Mouse (Mus musculus): Measurements from ENCODE around the gene Pth2. TPM values are rescaled to one million over a fixed set of nuclear protein-coding genes. Genes with fewer than 3 reads are reported as not detected.

The Pth2 gene
- total and polyA plus RNA-seq, 3 experiments, result not detected

DNA sequence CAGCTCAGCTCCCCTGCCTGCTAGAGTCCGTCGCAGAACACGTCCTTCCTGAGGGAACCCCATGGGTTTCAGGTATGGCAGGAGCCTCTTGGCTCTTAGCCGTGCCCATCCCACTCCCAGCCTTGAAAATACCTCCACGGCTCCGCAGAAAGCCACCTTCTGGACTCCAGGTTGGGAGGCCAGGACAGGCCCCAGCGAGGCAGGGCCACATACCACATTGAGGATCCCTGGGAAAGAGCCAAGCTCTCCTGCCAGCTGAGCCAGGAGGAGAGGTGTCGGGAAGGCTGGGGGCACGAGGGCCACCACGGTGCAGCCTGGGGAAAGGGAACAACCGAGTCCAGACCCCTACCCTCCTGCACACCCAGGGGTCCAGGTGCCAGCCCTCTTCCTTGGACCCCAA is 33.5 kb upstream of the Pth2 start:
- dilution Hi-C loops (cut with MboI; ENCODE audit: extremely low pct_ligation_motif_present, extremely low pct_unique_long_range_greater_than_20kb, low sequenced_read_pairs) (no loop called here), in situ Hi-C loops (cut with MboI; ENCODE audit: low pct_ligation_motif_present, low pct_unique_long_range_greater_than_20kb, low sequenced_read_pairs) (no loop called here)
- H3K4me1 ChIP-seq (ENCODE audit: control insufficient read depth in 1 of 2, insufficient read depth in 2 of 2), result peaks cover 5 to 29% of the 10 kb centered on the region in 2 experiments
- H3K4me3 ChIP-seq (replicated peaks in 1 of 3; ENCODE audit: low read depth in 2 of 3, low read length in 2 of 3, poor library complexity in 1 of 3), result no peak overlapping the region
- H3K27ac ChIP-seq (ENCODE audit: insufficient read depth, low read depth), result no peak overlapping the region
- TF ChIP-seq E2F4 (IDR thresholded peaks at IDR 0.05; ENCODE audit: insufficient replicate concordance, low read depth, low read length), result no peak
- no peak for TF ChIP-seq USF1 (IDR thresholded peaks at IDR 0.05; ENCODE audit: low read depth, low read length)
- no peak for TF ChIP-seq CHD1 (IDR thresholded peaks at IDR 0.05; ENCODE audit: low read depth, low read length)
- no peak for TF ChIP-seq JUN (IDR thresholded peaks at IDR 0.05; ENCODE audit: insufficient read depth, low read depth, low read length)
- no peak for TF ChIP-seq GABPA (IDR thresholded peaks at IDR 0.05; ENCODE audit: insufficient replicate concordance, low read depth, low read length)
- TF ChIP-seq POLR2A (IDR thresholded peaks at IDR 0.05; ENCODE audit: low read depth, low read length), result no peak
- no peak for TF ChIP-seq MEF2A (IDR thresholded peaks at IDR 0.05; ENCODE audit: borderline replicate concordance, low read depth, low read length)
- no peak for TF ChIP-seq USF2 (conservative IDR thresholded peaks at IDR 0.05; ENCODE audit: low read depth, low read length)
- no peak for TF ChIP-seq NRF1 (IDR thresholded peaks at IDR 0.05; ENCODE audit: low read depth, low read length)
- H3K4me2 ChIP-seq (ENCODE audit: insufficient read depth, low read depth, poor library complexity, severe bottlenecking), result no peak overlapping the region
- no peaks in the 10 kb centered on the region for H3K9me3 ChIP-seq (replicated peaks; ENCODE audit: low read length)
- no peak overlapping the region for H3K9ac ChIP-seq (ENCODE audit: insufficient read depth, low read depth)
- H3K79me2 ChIP-seq (replicated peaks; ENCODE audit: control insufficient read depth, extremely low read depth, insufficient read depth, poor library complexity, severe bottlenecking), result no peaks in the 10 kb centered on the region
- H3K27me3 ChIP-seq (replicated peaks), result no peaks in the 10 kb centered on the region
- peaks cover 12 to 75% of the 10 kb centered on the region in 2 experiments for H3K36me3 ChIP-seq (replicated peaks in 1 of 2; ENCODE audit: control insufficient read depth in 1 of 2, insufficient read depth in 1 of 2, low read length in 1 of 2)
- DNase-seq (ENCODE audit: extremely low read depth), result no peak

GRCm38 (mm10) chr7:45147899-45148298 is 32.9 kb upstream of the Pth2 start:
- dilution Hi-C loops (cut with MboI; ENCODE audit: extremely low pct_ligation_motif_present, extremely low pct_unique_long_range_greater_than_20kb, low sequenced_read_pairs), result no loop called here

More at GRCm38 (mm10) chr7:45147899-45148298, 32.9 kb upstream of the Pth2 start:
- TF ChIP-seq ETS1 (conservative IDR thresholded peaks at IDR 0.05; ENCODE audit: low read depth, low read length) (no peak), MAFK (IDR thresholded peaks at IDR 0.05; ENCODE audit: insufficient replicate concordance, low read length) (no peak), RCOR1 (conservative IDR thresholded peaks at IDR 0.05; ENCODE audit: low read depth, low read length) (no peak), ZNF384 (IDR thresholded peaks at IDR 0.05; ENCODE audit: low read depth, low read length) (no peak), UBTF (IDR thresholded peaks at IDR 0.05; ENCODE audit: low read depth, low read length) (no peak), ELF1 (IDR thresholded peaks at IDR 0.05; ENCODE audit: low read depth, low read length) (no peak), SIN3A (IDR thresholded peaks at IDR 0.05; ENCODE audit: low read length) (no peak), MAX (IDR thresholded peaks at IDR 0.05; ENCODE audit: low read length) (no peak), MXI1 (IDR thresholded peaks at IDR 0.05; ENCODE audit: low read depth, low read length) (no peak), ZC3H11A (IDR thresholded peaks at IDR 0.05; ENCODE audit: low read depth, low read length) (no peak), SMC3 (IDR thresholded peaks at IDR 0.05; ENCODE audit: low read depth, low read length) (no peak), POLR2AphosphoS2 (IDR thresholded peaks at IDR 0.05; ENCODE audit: low read depth, low read length) (no peak), USF1 (IDR thresholded peaks at IDR 0.05; ENCODE audit: low read depth, low read length) (no peak)
- Histone ChIP-seq H3K9me3 (replicated peaks; ENCODE audit: low read length) (no peaks in the 10 kb centered on the region), H3K4me1 (ENCODE audit: control insufficient read depth in 1 of 2, insufficient read depth in 2 of 2) (peaks cover 5 to 29% of the 10 kb centered on the region in 2 experiments), H3K9ac (ENCODE audit: insufficient read depth, low read depth) (no peak overlapping the region), H3K79me2 (replicated peaks; ENCODE audit: control insufficient read depth, extremely low read depth, insufficient read depth, poor library complexity, severe bottlenecking) (no peaks in the 10 kb centered on the region), H3K36me3 (replicated peaks in 1 of 2; ENCODE audit: control insufficient read depth in 1 of 2, insufficient read depth in 1 of 2, low read length in 1 of 2) (peaks cover 7 to 69% of the 10 kb centered on the region in 2 experiments), H3K27ac (ENCODE audit: insufficient read depth, low read depth) (no peak overlapping the region), H3K4me2 (ENCODE audit: insufficient read depth, low read depth, poor library complexity, severe bottlenecking) (no peak overlapping the region), H3K27me3 (replicated peaks) (no peaks in the 10 kb centered on the region), H3K4me3 (replicated peaks in 1 of 3; ENCODE audit: low read depth in 2 of 3, low read length in 2 of 3, poor library complexity in 1 of 3) (no peak overlapping the region)
- in situ Hi-C loops (cut with MboI; ENCODE audit: low pct_ligation_motif_present, low pct_unique_long_range_greater_than_20kb, low sequenced_read_pairs), result no loop called here
- no peak for DNase-seq (ENCODE audit: extremely low read depth)
